Comparison of ENCODE assay signal across 10 mouse cellular contexts in the genomic region with DNA sequence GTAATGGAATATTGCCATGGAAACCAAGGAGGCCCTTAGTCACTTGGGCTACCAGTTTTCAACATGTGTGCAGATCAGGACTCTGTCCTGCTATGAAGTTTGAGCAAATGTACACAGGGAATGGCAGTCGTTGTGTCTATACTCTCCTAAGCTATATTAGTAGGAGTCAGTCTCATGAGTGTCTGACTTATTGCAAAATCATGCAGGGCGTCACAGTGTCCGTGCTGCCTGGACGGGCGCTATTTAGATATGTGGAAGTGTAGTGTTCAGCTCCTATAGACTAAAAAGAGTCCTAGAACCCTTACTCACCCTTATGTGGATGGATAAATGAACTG.
DNase-seq lines count a peak whose midpoint lies in the region; ATAC-seq and TF ChIP-seq lines count a peak whose summit lies in the region.
"Had no signal": no experiment of that assay in that cellular context is flagged by ENCODE, and none has a peak within 500 bp of the region (broad histone marks: within the 10 kb centered on the region; RNA-seq: fewer than 3 reads in every experiment).

No protein-coding gene starts in this region.

- 0 out of 2 replicates have a peak, but pooled peaks have one; percentile 1 for ATAC-seq in embryonic facial prominence, embryonic 14.5 days (ENCODE audit: low read depth)

- H3K4me2 ChIP-seq in embryonic facial prominence, embryonic 14.5 days (ENCODE audit: low read depth, low read length): peak overlapping the region; percentile 49
- H3K4me2 ChIP-seq in myocyte (ENCODE audit: low read depth): peak overlapping the region; percentile 85

- WGBS in embryonic facial prominence, embryonic 14.5 days: 56% methylated on average over 5 of the region's 5 CpGs

- no peak for TF ChIP-seq POLR2A in myocyte (IDR thresholded peaks at IDR 0.05; ENCODE audit: insufficient read length, low read depth)

- H3K36me3 ChIP-seq in embryonic facial prominence, embryonic 14.5 days (ENCODE audit: control insufficient read depth, insufficient read depth, low read length): no peaks in the 10 kb centered on the region
- H3K36me3 ChIP-seq in myocyte (ENCODE audit: control insufficient read depth, insufficient read depth): peaks cover 4% of the 10 kb centered on the region

- H3K4me1 ChIP-seq in embryonic facial prominence, embryonic 14.5 days (ENCODE audit: control insufficient read depth, insufficient read depth, low read length): peaks cover 14% of the 10 kb centered on the region; the same call in 1 of the 2 replicates

- H3K27ac ChIP-seq in gastrocnemius, adult 2 months: peak overlapping the region; percentile 93
- H3K27ac ChIP-seq in layer of hippocampus, adult 2 months: peak overlapping the region; percentile 86
- peak overlapping the region; percentile 91 for H3K27ac ChIP-seq in embryonic facial prominence, embryonic 14.5 days (replicated peaks; ENCODE audit: low read depth, low read length)

- TF ChIP-seq CTCF in gastrocnemius, adult 2 months (IDR thresholded peaks at IDR 0.05): no peak
- TF ChIP-seq CTCF in layer of hippocampus, adult 2 months (conservative IDR thresholded peaks at IDR 0.05): no peak

- peak overlapping the region; percentile 41 for H3K9ac ChIP-seq in embryonic facial prominence, embryonic 14.5 days (ENCODE audit: low read depth, low read length)

- intact Hi-C loops in gastrocnemius, adult 2 months (cut with DNase I): loop anchor here (2.0 kb wide), 1 partner anchor 47 kb away; no protein-coding TSS in a partner anchor
- intact Hi-C loops in gastrocnemius, postnatal 14 days (cut with DNase I; ENCODE audit: low total_unique reads): no loop called here

- no peak for DNase-seq in gastrocnemius, adult 2 months
- no peak for DNase-seq in gastrocnemius, postnatal 14 days
- no peak for DNase-seq in layer of hippocampus, adult 2 months (ENCODE audit: low spot score in 2 of 2)
- no peak for DNase-seq in layer of hippocampus, adult 9-10 months (ENCODE audit: low spot score)
- DNase-seq in embryonic facial prominence, embryonic 14.5 days (ENCODE audit: low spot score): no peak
- no peak for DNase-seq in layer of hippocampus, postnatal 10 days (ENCODE audit: low spot score in 2 of 2)
- DNase-seq in gastrocnemius, adult 18-20 months (ENCODE audit: low spot score): no peak
- DNase-seq: B cell, adult 2 months had no signal

- H3K9me3 ChIP-seq in embryonic facial prominence, embryonic 14.5 days (ENCODE audit: control insufficient read depth, low read length): peaks cover 10% of the 10 kb centered on the region; the same call in 1 of the 2 replicates
- H3K9me3 ChIP-seq: megakaryocyte, embryonic 14.5 days had no signal

- peak overlapping the region; percentile 15 for H3ac ChIP-seq in myocyte (ENCODE audit: control insufficient read depth, insufficient read length)

- H3K4me3 ChIP-seq in gastrocnemius, adult 2 months: peak overlapping the region; percentile 78
- no peak overlapping the region for H3K4me3 ChIP-seq in layer of hippocampus, adult 2 months
- peak overlapping the region; percentile 33; the same call in 1 of the 2 replicates for H3K4me3 ChIP-seq in embryonic facial prominence, embryonic 14.5 days (ENCODE audit: low read depth, low read length)
- H3K4me3 ChIP-seq in myocyte: peak overlapping the region; percentile 38
- H3K4me3 ChIP-seq: megakaryocyte, embryonic 14.5 days had no signal

- H3K27me3 ChIP-seq in embryonic facial prominence, embryonic 14.5 days (replicated peaks; ENCODE audit: control insufficient read depth, insufficient read depth, low read length): no peaks in the 10 kb centered on the region
- H3K27me3 ChIP-seq in myocyte (ENCODE audit: control insufficient read depth, insufficient read depth, insufficient read length): no peaks in the 10 kb centered on the region
- H3K27me3 ChIP-seq: megakaryocyte, embryonic 14.5 days had no signal

- H3K79me2 ChIP-seq in myocyte (ENCODE audit: control insufficient read depth, insufficient read depth): peaks cover 34% of the 10 kb centered on the region

TF ChIP-seq in myocyte, 11 proteins besides CTCF, POLR2A, EP300 and RAD21:
- TF ChIP-seq TCF12 (IDR thresholded peaks at IDR 0.05; ENCODE audit: insufficient read depth, poor library complexity, severe bottlenecking) (no peak), POLR2AphosphoS2 (IDR thresholded peaks at IDR 0.05; ENCODE audit: insufficient read length, low read depth) (no peak), MYOD1 (IDR thresholded peaks at IDR 0.05; ENCODE audit: control insufficient read depth in 1 of 3, insufficient read length in 2 of 3, low read depth in 2 of 3) (no peak), TCF3 (IDR thresholded peaks at IDR 0.05; ENCODE audit: insufficient read length, low read depth) (no peak), MYOG (IDR thresholded peaks at IDR 0.05; ENCODE audit: control insufficient read depth in 1 of 3, insufficient read depth in 1 of 3, insufficient read length in 2 of 3, low read depth in 2 of 3) (no peak), MAX (IDR thresholded peaks at IDR 0.05; ENCODE audit: low read depth) (no peak), E2F4 (IDR thresholded peaks at IDR 0.05; ENCODE audit: insufficient read depth) (no peak), CEBPB (IDR thresholded peaks at IDR 0.05; ENCODE audit: insufficient read depth, poor library complexity, severe bottlenecking) (no peak), USF1 (IDR thresholded peaks at IDR 0.05; ENCODE audit: low read depth) (no peak), SRF (IDR thresholded peaks at IDR 0.05; ENCODE audit: control insufficient read depth, insufficient read length, low read depth) (no peak), REST (IDR thresholded peaks at IDR 0.05; ENCODE audit: insufficient read depth, insufficient read length) (no peak)
